Mouse (Mus musculus) thymus, adult 2 months (tissue): ENCODE data around the gene Rps16.

Experiments used
- CTCF ChIP-seq: fragments of 200-500 bp; IDR thresholded peaks from 2 replicates; pipeline ENCODE4 v1.5.1; 2012; ENCODE audit warnings: mild to moderate bottlenecking, control low read depth, low read length, moderate library complexity, borderline replicate concordance; ENCODE audit not compliant: control insufficient read depth, poor library complexity, insufficient read depth; ENCODE audit errors: extremely low read depth
- POLR2A ChIP-seq: fragments of 200-500 bp; IDR thresholded peaks from 2 replicates; pipeline ENCODE4 v1.6.1; 2012; ENCODE audit warnings: mild to moderate bottlenecking, low read length, control low read depth, moderate library complexity; ENCODE audit not compliant: control insufficient read depth, poor library complexity, insufficient read depth; ENCODE audit errors: extremely low read depth

GRCm38 (mm10) chr7:28325293-28325692 is 25.2 kb upstream of the Rps16 start:
- TF ChIP-seq POLR2A (no peak), CTCF (no peak)
